Mouse (Mus musculus): Measurements from ENCODE around the gene Capn1.
"Not testable (repeated sequence)": the region's sequence is repeated elsewhere in the genome, so short reads cannot be mapped to it uniquely, and the experiment has no call there.

The Capn1 gene

GRCm38 (mm10) chr19:6015511-6016315 is at the start of gene Capn1:
Gene Capn1 (minus strand): TSS chr19:6015897.
- peak; percentile 72 to 74 for DNase-seq (ENCODE audit: low spot score in 2 of 2)

GRCm38 (mm10) chr19:6063081-6063480 is 47.4 kb upstream of the Capn1 start:
- no peak for DNase-seq (ENCODE audit: low spot score in 2 of 2)

- DNase-seq (ENCODE audit: low spot score in 2 of 2), result no peak
Measured at GRCm38 (mm10) chr19:6062418-6062817, 46.7 kb upstream of the Capn1 start.

GRCm38 (mm10) chr19:6061641-6062302 is 46.1 kb upstream of the Capn1 start:
- DNase-seq (ENCODE audit: low spot score in 2 of 2), result no peak

GRCm38 (mm10) chr19:6061021-6061533 is 45.4 kb upstream of the Capn1 start, which contains the start of gene Znhit2:
Gene Znhit2 (plus strand): TSS chr19:6061192.
- peak; percentile 94 to 97 for DNase-seq (ENCODE audit: low spot score in 2 of 2)

- no peak for DNase-seq (ENCODE audit: low spot score in 2 of 2)
Measured at GRCm38 (mm10) chr19:6058966-6059365, 43.3 kb upstream of the Capn1 start.

- no peak for DNase-seq (ENCODE audit: low spot score in 2 of 2)
Measured at GRCm38 (mm10) chr19:6058513-6058912, 42.8 kb upstream of the Capn1 start.

GRCm38 (mm10) chr19:6057313-6058096 is 41.8 kb upstream of the Capn1 start, which contains the start of the genes Mrpl49 and Fau:
Gene Mrpl49 (minus strand): TSS chr19:6057785.
Gene Fau (plus strand): TSS chr19:6057844.
- DNase-seq (ENCODE audit: low spot score in 2 of 2), result peak; percentile 99

- DNase-seq (ENCODE audit: low spot score in 2 of 2), result no peak
Measured at GRCm38 (mm10) chr19:6056696-6057095, 41.0 kb upstream of the Capn1 start.

GRCm38 (mm10) chr19:6054296-6054695 is 38.6 kb upstream of the Capn1 start:
- DNase-seq (ENCODE audit: low spot score in 2 of 2), result no peak

- no peak for DNase-seq (ENCODE audit: low spot score in 2 of 2)
Measured at GRCm38 (mm10) chr19:6052516-6052915, 36.8 kb upstream of the Capn1 start.

GRCm38 (mm10) chr19:6048681-6049410 is 33.1 kb upstream of the Capn1 start:
- DNase-seq (ENCODE audit: low spot score in 2 of 2), result peak in 1 of 2 experiments; percentile 19

- no peak for DNase-seq (ENCODE audit: low spot score in 2 of 2)
Measured at GRCm38 (mm10) chr19:6047899-6048166, 32.1 kb upstream of the Capn1 start.

GRCm38 (mm10) chr19:6047154-6047898 is 31.6 kb upstream of the Capn1 start:
- DNase-seq (ENCODE audit: low spot score in 2 of 2), result peak in 1 of 2 experiments; percentile 30

- DNase-seq (ENCODE audit: low spot score in 2 of 2), result peak; percentile 95 to 98
Measured at GRCm38 (mm10) chr19:6046294-6047153, 30.8 kb upstream of the Capn1 start, which contains the start of gene Syvn1. Gene Syvn1 (plus strand): TSS chr19:6046576.

GRCm38 (mm10) chr19:6045366-6046293 is 29.9 kb upstream of the Capn1 start:
- DNase-seq (ENCODE audit: low spot score in 2 of 2), result no peak

- DNase-seq (ENCODE audit: low spot score in 2 of 2), result not testable (repeated sequence)
Measured at GRCm38 (mm10) chr19:6044102-6044501, 28.4 kb upstream of the Capn1 start.

GRCm38 (mm10) chr19:6042293-6042692 is 26.6 kb upstream of the Capn1 start:
- DNase-seq (ENCODE audit: low spot score in 2 of 2), result no peak

All from heart, adult 9 months (tissue).